Mouse (Mus musculus): ENCODE measurements around the gene Ttc9.

DNA sequence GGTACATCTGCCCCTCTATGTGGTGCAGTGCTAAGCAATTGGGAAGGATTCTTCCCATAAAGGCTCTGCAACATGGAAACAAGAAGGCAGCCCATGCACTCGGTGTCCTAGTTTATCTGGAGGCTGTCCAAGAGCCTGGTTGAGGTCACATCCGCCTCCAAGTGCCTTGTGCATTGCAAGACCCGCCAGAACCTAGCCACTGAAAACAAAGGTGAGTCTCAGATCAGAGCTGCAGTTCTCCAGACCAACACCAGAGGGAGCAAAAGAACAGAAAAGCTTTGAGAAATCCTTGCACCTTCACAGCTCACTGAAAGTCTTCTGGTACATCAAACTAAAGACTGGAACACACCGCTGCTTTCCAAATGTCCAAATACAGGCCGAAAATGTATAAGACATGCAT is 11.7 kb upstream of the Ttc9 start:
- TF ChIP-seq POLR2A (IDR thresholded peaks at IDR 0.05; ENCODE audit: control insufficient read depth, low read depth, low read length), result no peak
- TF ChIP-seq CTCF (IDR thresholded peaks at IDR 0.05; ENCODE audit: control insufficient read depth, insufficient read depth, insufficient replicate concordance, low read depth, low read length), result peak; percentile 65; the same call in 1 of the 2 replicates
